Mouse (Mus musculus) heart, postnatal 0 days (tissue): ENCODE results near the gene Cryab. TPM values are rescaled to one million over a fixed set of nuclear protein-coding genes. Genes with fewer than 3 reads are reported as not detected.
A peak's percentile ranks its signal among the peaks of the same experiment; 100 is the strongest.

Source experiments
- ATAC-seq: fragments of 200-750 bp; cut with Nextera tagmentation; 2 replicates; pipeline ENCODE4 v1.8.0; 2017; ENCODE audit warnings: low read depth, moderate number of reproducible peaks, moderate library complexity; ENCODE audit not compliant: insufficient read depth
- DNase-seq: peaks from one replicate; pipeline ENCODE4 v3.0.0-alpha.2; 2016; ENCODE audit warnings: low spot score
- H3K27ac ChIP-seq: fragments of 300-500 bp; sonication (generic); 2 replicates; pipeline ENCODE4 v1.5.1; 2014; ENCODE audit warnings: low read depth, mild to moderate bottlenecking
- H3K27me3 ChIP-seq: fragments of 300-500 bp; sonication (generic); 2 replicates; pipeline ENCODE4 v1.6.1; 2014; ENCODE audit warnings: low read length, mixed read lengths; ENCODE audit not compliant: control insufficient read depth, insufficient read depth
- H3K36me3 ChIP-seq: fragments of 300-500 bp; sonication (generic); replicated peaks from 2 replicates; pipeline ENCODE4 v1.6.1; 2014; ENCODE audit warnings: low read length, mixed read lengths; ENCODE audit not compliant: control insufficient read depth, insufficient read depth
- H3K4me1 ChIP-seq: fragments of 300-500 bp; sonication (generic); 2 replicates; pipeline ENCODE4 v1.6.1; 2014; ENCODE audit warnings: antibody characterized with exemption; ENCODE audit not compliant: control insufficient read depth, insufficient read depth
- H3K4me2 ChIP-seq: fragments of 300-500 bp; sonication (generic); 2 replicates; pipeline ENCODE4 v1.6.1; 2014; ENCODE audit warnings: low read depth, mild to moderate bottlenecking, low read length, moderate library complexity
- H3K4me3 ChIP-seq: fragments of 300-500 bp; sonication (generic); 2 replicates; pipeline ENCODE4 v1.5.1; 2014; ENCODE audit warnings: low read depth, low read length
- H3K9ac ChIP-seq: fragments of 300-500 bp; sonication (generic); replicated peaks from 2 replicates; pipeline ENCODE4 v1.6.1; 2014; ENCODE audit warnings: low read depth, low read length, mixed read lengths
- H3K9me3 ChIP-seq: fragments of 300-500 bp; sonication (generic); replicated peaks from 2 replicates; pipeline ENCODE4 v1.6.1; 2016; ENCODE audit warnings: low read length; ENCODE audit not compliant: control insufficient read depth
- CTCF ChIP-seq: IDR thresholded peaks from 2 replicates; pipeline ENCODE4 v1.5.1; 2016; ENCODE audit warnings: antibody characterized with exemption, control low read depth, low read depth
- EP300 ChIP-seq: IDR thresholded peaks from 2 replicates; pipeline ENCODE4 v1.6.1; 2016; ENCODE audit warnings: antibody characterized with exemption, low read depth
- WGBS: fragments of 180-500 bp; shearing (Covaris S2); extraction: QIAGEN DNeasy Blood & Tissue Kit; methylation state at CpG from one replicate; pipeline ENCODE4 v1.1.7; 2014; 5-methylcytosine and 5-hydroxymethylcytosine counted together
- polyA plus RNA-seq: library from polyadenylated mRNA; unstranded; fragments of >200 nt; fragmentation: Nextera tagmentation; extraction: Ambion mirVana; gene quantifications from 2 replicates; pipeline ENCODE4 v1.2.1, GENCODE M21; 2015
- total RNA-seq: library from RNA; depleted of rRNA; stranded (reverse); fragments of >200 nt; gene quantifications from 2 replicates; pipeline ENCODE4 v1.2.3, GENCODE M21; 2014; ENCODE audit warnings: low replicate concordance; rRNA removed

The Cryab gene
- total and polyA plus RNA-seq, 2 experiments from 2014 or later: 766 to 1,736 TPM

GRCm38 (mm10) chr9:50800985-50801384 lies 49.9 kb downstream of the Cryab start:
- Histone ChIP-seq H3K27me3 (no peaks in the 10 kb centered on the region), H3K36me3 (peaks cover 62% of the 10 kb centered on the region), H3K4me2 (no peak overlapping the region), H3K4me3 (no peak overlapping the region), H3K9me3 (no peaks in the 10 kb centered on the region), H3K9ac (no peak overlapping the region), H3K27ac (no peak overlapping the region), H3K4me1 (no peaks in the 10 kb centered on the region)
- WGBS: 69% methylated on average over 2 of the region's 2 CpGs
- DNase-seq (peak; percentile 33), ATAC-seq (no peak)
- TF ChIP-seq EP300 (no peak), CTCF (peak; percentile 72)

- no peak overlapping the region for H3K9ac ChIP-seq
- no peak overlapping the region for H3K4me2 ChIP-seq
- DNase-seq (no peak), ATAC-seq (no peak; the same call in 1 of the 2 replicates)
- H3K9me3 ChIP-seq: no peaks in the 10 kb centered on the region
- no peaks in the 10 kb centered on the region for H3K27me3 ChIP-seq
- H3K4me3 ChIP-seq: no peak overlapping the region
- no peaks in the 10 kb centered on the region for H3K4me1 ChIP-seq
- no peak overlapping the region for H3K27ac ChIP-seq
- TF ChIP-seq EP300 (no peak), CTCF (no peak)
- peaks cover 71% of the 10 kb centered on the region for H3K36me3 ChIP-seq
- WGBS: 85% methylated on average over 7 of the region's 7 CpGs
These were observed 52.0 kb downstream of the Cryab start for GRCm38 (mm10) chr9:50803055-50803671.

Other genes starting within 250 kb of the Cryab start
- gene Pts, start 222.6 kb upstream of the Cryab start, total RNA-seq: 29.7 and 147 TPM in 2 replicates
- gene Pts, start 222.6 kb upstream of the Cryab start, polyA plus RNA-seq: 93.1 and 97.8 TPM in 2 replicates
- 0.46 and 2.4 TPM in 2 replicates for gene Il18, start 196.5 kb upstream of the Cryab start, total RNA-seq
- gene Il18, start 196.5 kb upstream of the Cryab start, polyA plus RNA-seq: 2.9 and 4.7 TPM in 2 replicates
- gene Bco2, start 196.1 kb upstream of the Cryab start, total RNA-seq: not detected in 2 replicates
- 0.07 TPM in 1 of 2 replicates, not detected in the other for gene Bco2, start 196.1 kb upstream of the Cryab start, polyA plus RNA-seq
- not detected in 2 replicates for gene Tex12, start 190.0 kb upstream of the Cryab start, total RNA-seq
- not detected in 2 replicates for gene Tex12, start 190.0 kb upstream of the Cryab start, polyA plus RNA-seq
- 980 and 992 TPM in 2 replicates for gene Sdhd, start 147.5 kb upstream of the Cryab start, total RNA-seq
- 1,236 and 1,240 TPM in 2 replicates for gene Sdhd, start 147.5 kb upstream of the Cryab start, polyA plus RNA-seq
- 115 and 163 TPM in 2 replicates for gene Timm8b, start 147.4 kb upstream of the Cryab start, total RNA-seq
- gene Timm8b, start 147.4 kb upstream of the Cryab start, polyA plus RNA-seq: 445 and 461 TPM in 2 replicates
- gene Pih1d2, start 134.0 kb upstream of the Cryab start, total RNA-seq: 0.27 TPM in 1 of 2 replicates, not detected in the other
- 1.2 and 1.5 TPM in 2 replicates for gene Pih1d2, start 134.0 kb upstream of the Cryab start, polyA plus RNA-seq
- gene Nkapd1, start 133.9 kb upstream of the Cryab start, total RNA-seq: 10.0 and 14.5 TPM in 2 replicates
- 13.4 and 14.3 TPM in 2 replicates for gene Nkapd1, start 133.9 kb upstream of the Cryab start, polyA plus RNA-seq
- 155 and 215 TPM in 2 replicates for gene Dlat, start 91.5 kb upstream of the Cryab start, total RNA-seq
- gene Dlat, start 91.5 kb upstream of the Cryab start, polyA plus RNA-seq: 203 and 204 TPM in 2 replicates
- gene Dixdc1, start 11.8 kb upstream of the Cryab start, total RNA-seq: 7.7 and 19.8 TPM in 2 replicates
- gene Dixdc1, start 11.8 kb upstream of the Cryab start, polyA plus RNA-seq: 6.9 and 7.1 TPM in 2 replicates
- 3.6 and 4.8 TPM in 2 replicates for gene 2310030G06Rik, start 4.8 kb upstream of the Cryab start, total RNA-seq
- gene 2310030G06Rik, start 4.8 kb upstream of the Cryab start, polyA plus RNA-seq: 10.6 and 11.0 TPM in 2 replicates
- 241 and 266 TPM in 2 replicates for gene Hspb2, start 1.0 kb downstream of the Cryab start, total RNA-seq
- 309 and 313 TPM in 2 replicates for gene Hspb2, start 1.0 kb downstream of the Cryab start, polyA plus RNA-seq
- gene Fdxacb1, start 16.9 kb downstream of the Cryab start, total RNA-seq: 7.4 and 10.0 TPM in 2 replicates
- gene Fdxacb1, start 16.9 kb downstream of the Cryab start, polyA plus RNA-seq: 7.9 and 8.1 TPM in 2 replicates
- gene Alg9, start 23.7 kb downstream of the Cryab start, total RNA-seq: 23.9 and 24.2 TPM in 2 replicates
- 11.4 and 11.9 TPM in 2 replicates for gene Alg9, start 23.7 kb downstream of the Cryab start, polyA plus RNA-seq
- gene 1110032A03Rik, start 24.2 kb downstream of the Cryab start, total RNA-seq: 8.0 and 39.5 TPM in 2 replicates
- gene 1110032A03Rik, start 24.2 kb downstream of the Cryab start, polyA plus RNA-seq: 32.6 and 36.8 TPM in 2 replicates
- 7.5 and 15.3 TPM in 2 replicates for gene Ppp2r1b, start 94.0 kb downstream of the Cryab start, total RNA-seq
- gene Ppp2r1b, start 94.0 kb downstream of the Cryab start, polyA plus RNA-seq: 15.3 and 17.8 TPM in 2 replicates